Mouse (Mus musculus): ENCODE data around the gene Ahcyl2.

GRCm38 (mm10) chr6:29866935-29867724 is 99.3 kb downstream of the Ahcyl2 start:
- TF ChIP-seq ETS1 (conservative IDR thresholded peaks at IDR 0.05; ENCODE audit: low read depth, low read length) (no peak), CTCF (conservative IDR thresholded peaks at IDR 0.05 in 1 of 2, IDR thresholded peaks at IDR 0.05 in 1 of 2; ENCODE audit: low read depth in 2 of 2, low read length in 2 of 2) (no peak), POLR2A (IDR thresholded peaks at IDR 0.05; ENCODE audit: low read depth, low read length) (no peak), RAD21 (IDR thresholded peaks at IDR 0.05; ENCODE audit: low read depth, low read length) (no peak), NRF1 (IDR thresholded peaks at IDR 0.05; ENCODE audit: low read depth, low read length) (no peak), MAFK (IDR thresholded peaks at IDR 0.05; ENCODE audit: insufficient replicate concordance, low read length) (no peak), MAX (IDR thresholded peaks at IDR 0.05; ENCODE audit: low read length) (no peak), EP300 (IDR thresholded peaks at IDR 0.05; ENCODE audit: low read length) (no peak), MYC (IDR thresholded peaks at IDR 0.05; ENCODE audit: low read depth, low read length) (no peak), E2F4 (IDR thresholded peaks at IDR 0.05; ENCODE audit: insufficient replicate concordance, low read depth, low read length) (no peak), GABPA (IDR thresholded peaks at IDR 0.05; ENCODE audit: insufficient replicate concordance, low read depth, low read length) (no peak), KAT2A (IDR thresholded peaks at IDR 0.05; ENCODE audit: insufficient replicate concordance, low read length) (no peak), SMC3 (IDR thresholded peaks at IDR 0.05; ENCODE audit: low read depth, low read length) (no peak)

Measured in CH12.LX (cell line).